Mouse (Mus musculus): ENCODE measurements around the gene Car5a. TPM values are rescaled to one million over a fixed set of nuclear protein-coding genes. Genes with fewer than 3 reads are reported as not detected.

Gene Car5a
- polyA plus RNA-seq, 1 experiment from 2014 or later = 1.1 TPM

DNA sequence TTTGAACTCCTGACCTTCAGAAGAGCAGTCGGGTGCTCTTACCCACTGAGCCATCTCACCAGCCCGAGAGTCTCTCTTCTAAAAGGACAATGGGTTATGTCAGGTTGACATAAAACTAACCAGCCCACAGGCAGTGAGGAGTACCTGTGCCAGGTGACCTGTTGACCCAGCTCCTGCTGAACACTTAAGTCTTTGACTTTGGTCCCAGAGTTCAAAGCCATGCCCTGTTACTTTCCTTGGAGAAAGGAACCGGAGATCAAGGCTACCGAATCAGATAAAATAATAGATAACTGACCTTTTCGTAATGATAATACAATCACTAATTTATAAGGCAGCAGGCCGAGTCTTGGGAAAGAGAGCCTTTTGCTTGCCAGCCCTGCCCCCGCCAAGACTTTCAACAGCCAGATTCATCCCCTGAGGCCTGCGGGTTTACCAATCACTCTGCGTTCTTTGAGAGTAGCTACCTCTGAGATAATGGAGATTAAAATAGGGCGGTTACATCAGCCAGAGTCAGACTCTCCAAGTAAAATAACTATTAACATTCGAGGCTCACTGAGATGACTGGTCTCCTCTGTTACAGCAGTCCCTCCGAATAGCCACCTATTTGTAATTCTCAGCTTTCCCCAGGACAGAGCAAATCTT lies 12.6 kb downstream of the Car5a start:
- Histone ChIP-seq H3K27me3 (0 out of 2 replicates have a peak, but pooled peaks cover 4% of the 10 kb centered on the region), H3K4me1 (replicated peaks) (no peaks in the 10 kb centered on the region; the same call in 1 of the 2 replicates), H3K36me3 (no peaks in the 10 kb centered on the region), H3K9ac (no peak overlapping the region), H3K4me2 (no peak overlapping the region), H3K4me3 (replicated peaks) (no peak overlapping the region), H3K27ac (no peak overlapping the region), H3K9me3 (replicated peaks) (no peaks in the 10 kb centered on the region)
- WGBS (ENCODE audit: insufficient replicate concordance) = 56% methylated on average over 12 of the region's 12 CpGs
- no peak for ATAC-seq (ENCODE audit: low read depth)
- DNase-seq = no peak

DNA sequence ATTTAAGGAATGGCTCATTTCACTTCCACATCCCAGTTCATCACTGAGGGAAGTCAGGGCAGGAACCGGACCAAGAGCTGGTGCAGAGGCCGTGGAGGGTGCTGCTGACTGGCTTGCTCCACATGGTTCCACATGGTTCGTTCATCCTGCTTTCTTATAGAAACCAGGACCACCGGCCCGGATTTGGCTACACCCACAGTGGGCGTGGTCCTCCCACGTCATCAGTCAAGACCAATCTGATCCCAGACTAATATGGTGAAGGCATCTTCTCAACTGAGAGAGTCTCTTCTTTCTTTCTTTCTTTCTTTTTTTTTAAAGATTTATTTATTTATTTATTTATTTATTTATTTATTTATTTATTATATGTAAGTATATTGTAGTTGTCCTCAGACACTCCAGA lies 13.1 kb downstream of the Car5a start:
- Histone ChIP-seq H3K36me3 (no peaks in the 10 kb centered on the region), H3K4me3 (replicated peaks) (no peak overlapping the region), H3K27ac (no peak overlapping the region), H3K4me2 (no peak overlapping the region), H3K4me1 (replicated peaks) (no peaks in the 10 kb centered on the region; the same call in 1 of the 2 replicates), H3K9me3 (replicated peaks) (no peaks in the 10 kb centered on the region), H3K27me3 (0 out of 2 replicates have a peak, but pooled peaks cover 4% of the 10 kb centered on the region), H3K9ac (no peak overlapping the region)
- DNase-seq = no peak
- WGBS (ENCODE audit: insufficient replicate concordance) = 61% methylated on average over 7 of the region's 7 CpGs
- no peak for ATAC-seq (ENCODE audit: low read depth)

DNA sequence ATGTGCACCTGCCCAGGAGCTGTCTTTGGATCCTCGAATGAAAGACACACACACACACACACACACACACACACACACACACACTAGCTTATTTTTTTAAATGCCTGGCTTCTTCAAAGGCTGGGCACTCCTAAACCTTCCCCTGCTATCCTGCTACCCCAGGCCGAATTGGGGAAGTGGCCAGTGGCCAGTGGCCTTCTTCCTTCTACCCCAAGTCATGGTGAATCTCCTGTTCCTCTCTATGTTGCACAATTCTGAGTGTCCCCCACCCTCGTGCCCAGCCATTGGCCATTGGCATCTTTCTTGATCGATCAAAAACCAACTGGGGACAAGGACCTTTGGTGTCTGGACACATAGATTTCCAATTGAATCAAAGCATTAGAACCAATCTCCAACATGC lies 14.7 kb downstream of the Car5a start:
- Histone ChIP-seq H3K27ac (no peak overlapping the region), H3K4me2 (no peak overlapping the region), H3K9me3 (replicated peaks) (no peaks in the 10 kb centered on the region), H3K9ac (no peak overlapping the region), H3K4me1 (replicated peaks) (no peaks in the 10 kb centered on the region; the same call in 1 of the 2 replicates), H3K36me3 (no peaks in the 10 kb centered on the region), H3K4me3 (replicated peaks) (no peak overlapping the region), H3K27me3 (0 out of 2 replicates have a peak, but pooled peaks cover 4% of the 10 kb centered on the region)
- no peak for ATAC-seq (ENCODE audit: low read depth)
- WGBS (ENCODE audit: insufficient replicate concordance) = 45% methylated on average over 4 of the region's 4 CpGs
- no peak for DNase-seq

DNA sequence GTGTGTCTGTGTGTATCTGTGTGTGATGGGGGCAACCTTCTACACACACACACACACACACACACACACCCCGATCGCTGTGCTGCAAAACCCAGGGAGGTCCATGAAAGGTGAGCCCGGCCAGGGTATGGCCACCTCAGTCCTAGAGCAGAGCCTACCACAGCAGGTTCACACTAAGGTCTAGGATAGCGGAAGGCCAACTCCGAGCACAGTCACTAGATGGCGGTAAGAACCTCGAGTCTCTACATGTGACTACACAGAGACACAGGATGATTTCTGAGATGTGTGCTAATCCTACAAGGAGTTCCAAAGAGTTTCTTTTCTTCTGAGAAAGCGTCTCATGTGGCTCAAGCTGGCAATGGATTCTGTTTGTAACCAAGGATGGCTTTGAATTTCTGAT lies 17.4 kb downstream of the Car5a start:
- H3K36me3 ChIP-seq = no peaks in the 10 kb centered on the region
- peak; percentile 45 for DNase-seq
- H3K9ac ChIP-seq = no peak overlapping the region
- H3K4me3 ChIP-seq (replicated peaks) = no peak overlapping the region
- no peak overlapping the region for H3K27ac ChIP-seq
- no peak overlapping the region for H3K4me2 ChIP-seq
- peak; percentile 59 for ATAC-seq (ENCODE audit: low read depth)
- WGBS (ENCODE audit: insufficient replicate concordance) = 26% methylated on average over 8 of the region's 8 CpGs
- no peaks in the 10 kb centered on the region; the same call in 1 of the 2 replicates for H3K4me1 ChIP-seq (replicated peaks)
- H3K9me3 ChIP-seq (replicated peaks) = no peaks in the 10 kb centered on the region
- H3K27me3 ChIP-seq = 0 out of 2 replicates have a peak, but pooled peaks cover 4% of the 10 kb centered on the region

DNA sequence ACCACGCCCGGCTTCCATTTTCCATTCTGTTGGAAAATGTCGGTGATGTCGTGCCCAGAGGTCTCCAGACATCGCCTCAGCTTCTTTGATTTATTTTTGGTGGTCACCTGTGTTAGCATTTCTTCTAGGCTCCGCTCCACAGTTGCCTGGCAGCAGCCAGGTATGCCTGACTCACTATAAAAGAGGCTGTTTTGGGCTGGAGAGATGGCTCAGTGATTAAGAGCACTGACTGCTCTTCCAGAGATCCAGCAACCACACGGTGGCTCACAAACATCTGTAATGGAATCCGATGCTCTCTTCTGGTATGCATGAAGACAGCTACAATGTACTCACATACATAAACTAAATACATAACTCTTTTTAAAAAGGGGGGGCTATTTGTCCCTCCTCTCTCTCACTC lies 18.4 kb downstream of the Car5a start:
- H3K4me3 ChIP-seq (replicated peaks) = no peak overlapping the region
- H3K4me2 ChIP-seq = no peak overlapping the region
- WGBS (ENCODE audit: insufficient replicate concordance) = 54% methylated on average over 8 of the region's 8 CpGs
- H3K27me3 ChIP-seq = 0 out of 2 replicates have a peak, but pooled peaks cover 4% of the 10 kb centered on the region
- no peaks in the 10 kb centered on the region for H3K9me3 ChIP-seq (replicated peaks)
- H3K4me1 ChIP-seq (replicated peaks) = no peaks in the 10 kb centered on the region
- DNase-seq (no peak), ATAC-seq (ENCODE audit: low read depth) (no peak)
- no peak overlapping the region for H3K27ac ChIP-seq
- no peak overlapping the region for H3K9ac ChIP-seq
- H3K36me3 ChIP-seq = no peaks in the 10 kb centered on the region

DNA sequence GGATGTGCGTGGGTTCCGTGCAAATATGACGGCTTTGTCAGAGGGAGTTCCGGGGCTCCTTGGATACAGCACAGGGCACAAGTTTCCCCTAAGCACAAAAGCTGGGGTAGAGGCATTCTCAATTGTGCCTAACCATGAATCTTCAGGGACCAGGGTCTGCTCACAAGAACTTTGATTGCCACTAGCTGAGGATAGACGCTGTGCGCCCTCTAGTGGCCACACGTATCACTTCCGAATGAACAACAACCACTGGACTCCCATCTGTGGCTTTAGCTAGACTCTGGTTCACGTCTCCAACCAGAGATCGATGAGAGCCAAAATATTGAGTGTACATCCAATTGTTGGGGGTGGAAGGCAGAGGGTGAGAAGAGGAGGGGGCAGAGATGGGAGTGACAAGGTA lies 19.1 kb downstream of the Car5a start:
- Histone ChIP-seq H3K9me3 (replicated peaks) (no peaks in the 10 kb centered on the region), H3K9ac (no peak overlapping the region), H3K27ac (no peak overlapping the region), H3K36me3 (no peaks in the 10 kb centered on the region), H3K4me2 (no peak overlapping the region), H3K4me3 (replicated peaks) (no peak overlapping the region), H3K4me1 (replicated peaks) (no peaks in the 10 kb centered on the region), H3K27me3 (0 out of 2 replicates have a peak, but pooled peaks cover 4% of the 10 kb centered on the region)
- WGBS (ENCODE audit: insufficient replicate concordance) = 28% methylated on average over 10 of the region's 10 CpGs
- DNase-seq (peak; percentile 64), ATAC-seq (ENCODE audit: low read depth) (no peak)

DNA sequence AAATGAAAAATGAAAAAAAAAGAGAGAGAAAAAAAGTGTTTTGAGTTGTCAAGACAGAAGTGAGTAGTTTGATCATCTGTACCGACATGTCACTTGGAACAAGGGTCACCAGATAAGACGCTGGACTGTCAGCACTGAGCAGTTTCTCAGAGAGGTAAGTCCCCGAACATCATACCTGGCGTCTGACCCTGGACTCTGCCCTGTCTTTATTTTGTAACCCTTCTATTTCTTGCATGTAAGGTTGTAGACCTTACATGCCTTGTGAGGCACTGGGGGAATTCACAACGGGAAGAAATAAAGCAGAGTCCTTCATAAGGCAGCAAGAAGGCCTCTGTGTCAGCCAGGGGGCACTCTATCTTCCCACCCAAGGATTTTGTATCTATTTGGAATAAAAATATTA lies 20.0 kb downstream of the Car5a start:
- no peak overlapping the region for H3K4me2 ChIP-seq
- ATAC-seq (ENCODE audit: low read depth) (no peak), DNase-seq (no peak)
- 0 out of 2 replicates have a peak, but pooled peaks cover 4% of the 10 kb centered on the region for H3K27me3 ChIP-seq
- no peaks in the 10 kb centered on the region for H3K36me3 ChIP-seq
- H3K9me3 ChIP-seq (replicated peaks) = no peaks in the 10 kb centered on the region
- WGBS (ENCODE audit: insufficient replicate concordance) = 56% methylated on average over 5 of the region's 5 CpGs
- no peak overlapping the region for H3K27ac ChIP-seq
- H3K4me1 ChIP-seq (replicated peaks) = no peaks in the 10 kb centered on the region
- H3K4me3 ChIP-seq (replicated peaks) = no peak overlapping the region
- H3K9ac ChIP-seq = no peak overlapping the region

DNA sequence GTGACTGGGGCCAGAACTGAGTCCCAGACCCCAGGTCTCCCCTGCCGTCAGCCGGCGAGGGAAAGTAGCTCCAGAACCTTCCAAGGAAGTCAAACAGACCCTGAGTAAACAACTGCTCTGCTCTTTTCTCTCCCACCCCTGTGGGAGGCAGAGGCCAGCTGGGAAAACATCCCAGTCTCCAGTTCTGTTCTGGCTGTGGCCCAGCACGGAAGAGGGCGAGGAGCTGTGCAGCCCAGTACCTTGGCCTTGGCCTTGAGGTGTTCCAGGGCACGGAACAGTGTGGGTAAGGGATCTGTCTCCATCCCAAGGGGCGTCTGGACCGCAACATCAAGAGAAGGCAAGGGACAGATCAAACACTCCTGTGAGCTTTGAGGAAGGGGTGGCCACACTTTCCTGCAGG lies 22.6 kb downstream of the Car5a start:
- no peaks in the 10 kb centered on the region for H3K4me1 ChIP-seq (replicated peaks)
- WGBS (ENCODE audit: insufficient replicate concordance) = 56% methylated on average over 8 of the region's 8 CpGs
- no peak overlapping the region for H3K9ac ChIP-seq
- no peak overlapping the region for H3K27ac ChIP-seq
- H3K9me3 ChIP-seq (replicated peaks) = no peaks in the 10 kb centered on the region
- DNase-seq (no peak), ATAC-seq (ENCODE audit: low read depth) (no peak)
- no peak overlapping the region for H3K4me2 ChIP-seq
- H3K27me3 ChIP-seq = no peaks in the 10 kb centered on the region
- H3K4me3 ChIP-seq (replicated peaks) = no peak overlapping the region
- no peaks in the 10 kb centered on the region for H3K36me3 ChIP-seq

DNA sequence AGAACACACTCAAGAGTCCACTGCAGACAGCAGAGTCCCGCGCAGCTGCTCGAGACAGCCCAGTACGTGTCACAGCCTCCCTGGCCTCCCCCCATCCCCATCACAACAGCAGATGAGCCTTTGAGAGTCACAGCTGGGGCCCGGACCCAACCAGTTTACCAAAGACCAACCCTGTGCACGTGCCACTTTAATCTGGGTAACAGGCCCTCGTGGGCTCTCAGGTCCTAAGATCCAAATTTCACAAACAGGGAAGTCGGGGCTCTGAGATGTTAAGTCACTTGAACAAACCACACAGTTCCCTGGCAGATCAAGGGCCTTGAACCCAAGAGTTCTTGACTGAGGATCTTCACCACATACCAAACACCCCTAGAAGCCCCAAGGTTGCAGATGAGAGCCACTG lies 23.1 kb downstream of the Car5a start:
- Histone ChIP-seq H3K4me2 (no peak overlapping the region), H3K36me3 (no peaks in the 10 kb centered on the region), H3K27me3 (no peaks in the 10 kb centered on the region), H3K27ac (no peak overlapping the region), H3K4me3 (replicated peaks) (no peak overlapping the region), H3K9ac (no peak overlapping the region), H3K9me3 (replicated peaks) (no peaks in the 10 kb centered on the region), H3K4me1 (replicated peaks) (no peaks in the 10 kb centered on the region)
- ATAC-seq (ENCODE audit: low read depth) (no peak), DNase-seq (no peak)
- WGBS (ENCODE audit: insufficient replicate concordance) = 63% methylated on average over 8 of the region's 8 CpGs

DNA sequence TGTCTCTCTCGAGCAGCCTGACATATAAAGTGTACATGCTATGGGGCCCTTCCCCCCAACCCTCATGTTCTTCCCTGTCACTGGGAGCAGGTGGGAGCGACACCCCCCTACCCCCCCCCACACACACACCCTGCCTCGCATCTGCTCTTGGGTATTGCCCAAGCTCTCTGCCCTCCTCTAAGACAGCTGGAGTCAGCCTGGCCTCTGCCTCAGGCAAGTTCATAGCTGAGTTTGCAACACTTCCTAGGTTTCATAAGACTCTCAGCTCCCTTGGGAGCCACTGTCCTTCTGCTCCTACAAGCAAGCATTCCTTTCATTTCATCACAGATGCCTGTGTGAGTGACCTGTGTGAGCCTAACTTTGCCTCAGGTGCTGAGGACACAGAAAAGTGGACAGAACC lies 25.0 kb downstream of the Car5a start:
- Histone ChIP-seq H3K27me3 (no peaks in the 10 kb centered on the region), H3K36me3 (no peaks in the 10 kb centered on the region), H3K4me2 (no peak overlapping the region), H3K9me3 (replicated peaks) (no peaks in the 10 kb centered on the region), H3K4me3 (replicated peaks) (no peak overlapping the region), H3K4me1 (replicated peaks) (no peaks in the 10 kb centered on the region), H3K9ac (no peak overlapping the region), H3K27ac (no peak overlapping the region)
- 55% methylated on average over 3 of the region's 3 CpGs for WGBS (ENCODE audit: insufficient replicate concordance)
- no peak for ATAC-seq (ENCODE audit: low read depth)
- no peak for DNase-seq

DNA sequence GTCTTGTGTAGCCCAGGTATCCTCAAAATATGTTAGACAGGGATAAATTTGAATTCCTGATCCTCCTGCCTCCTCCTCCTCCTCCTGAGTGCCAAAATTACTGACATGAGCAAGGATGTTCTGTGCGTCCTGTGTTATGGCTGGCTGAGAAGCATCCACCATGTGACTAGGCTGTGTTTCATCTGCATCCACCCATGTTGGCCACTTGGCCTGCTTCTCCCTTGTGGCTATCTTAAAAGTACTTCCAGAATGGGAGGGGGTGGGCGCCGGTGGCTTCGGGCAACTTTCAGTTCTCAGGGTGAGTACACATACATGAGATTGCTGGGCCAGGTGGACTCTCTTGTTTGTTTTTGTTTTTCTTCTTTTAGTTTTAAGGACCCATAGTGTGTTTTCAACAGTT lies 25.5 kb downstream of the Car5a start:
- no peaks in the 10 kb centered on the region for H3K27me3 ChIP-seq
- no peak for ATAC-seq (ENCODE audit: low read depth)
- no peak overlapping the region for H3K4me2 ChIP-seq
- no peak overlapping the region for H3K27ac ChIP-seq
- no peak overlapping the region for H3K4me3 ChIP-seq (replicated peaks)
- WGBS (ENCODE audit: insufficient replicate concordance) = 57% methylated on average over 4 of the region's 4 CpGs
- H3K4me1 ChIP-seq (replicated peaks) = no peaks in the 10 kb centered on the region
- H3K36me3 ChIP-seq = no peaks in the 10 kb centered on the region
- H3K9ac ChIP-seq = no peak overlapping the region
- DNase-seq = no peak
- H3K9me3 ChIP-seq (replicated peaks) = no peaks in the 10 kb centered on the region

DNA sequence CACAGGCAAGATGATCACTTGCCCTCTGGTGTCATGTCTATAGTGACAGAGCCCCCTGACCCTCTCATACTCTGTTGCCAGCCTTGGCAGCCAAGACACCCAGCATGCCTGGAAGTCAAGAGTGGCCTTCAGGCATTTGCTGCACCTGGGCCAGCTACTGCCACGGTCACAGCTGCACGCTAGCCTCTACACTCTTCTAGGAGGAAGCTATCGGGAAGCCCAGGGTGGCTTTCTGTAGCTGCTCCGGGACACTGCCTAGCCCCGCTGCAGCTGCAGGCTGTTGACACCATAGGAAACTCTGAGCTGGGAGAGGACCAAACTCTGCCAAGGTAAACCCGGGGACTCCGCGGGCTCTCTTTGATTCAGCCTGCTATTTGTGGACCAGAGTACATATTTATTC lies 31.3 kb downstream of the Car5a start:
- Histone ChIP-seq H3K27ac (no peak overlapping the region), H3K4me2 (no peak overlapping the region), H3K9ac (no peak overlapping the region), H3K4me3 (replicated peaks) (no peak overlapping the region), H3K27me3 (no peaks in the 10 kb centered on the region), H3K9me3 (replicated peaks) (no peaks in the 10 kb centered on the region), H3K36me3 (no peaks in the 10 kb centered on the region), H3K4me1 (replicated peaks) (peaks cover 53% of the 10 kb centered on the region)
- no peak for DNase-seq
- no peak for ATAC-seq (ENCODE audit: low read depth)
- WGBS (ENCODE audit: insufficient replicate concordance) = 75% methylated on average over 8 of the region's 8 CpGs

Data from liver, embryonic 13.5 days (tissue).